Mouse (Mus musculus): ENCODE measurements around the gene Samd3.

Gene Samd3

DNA sequence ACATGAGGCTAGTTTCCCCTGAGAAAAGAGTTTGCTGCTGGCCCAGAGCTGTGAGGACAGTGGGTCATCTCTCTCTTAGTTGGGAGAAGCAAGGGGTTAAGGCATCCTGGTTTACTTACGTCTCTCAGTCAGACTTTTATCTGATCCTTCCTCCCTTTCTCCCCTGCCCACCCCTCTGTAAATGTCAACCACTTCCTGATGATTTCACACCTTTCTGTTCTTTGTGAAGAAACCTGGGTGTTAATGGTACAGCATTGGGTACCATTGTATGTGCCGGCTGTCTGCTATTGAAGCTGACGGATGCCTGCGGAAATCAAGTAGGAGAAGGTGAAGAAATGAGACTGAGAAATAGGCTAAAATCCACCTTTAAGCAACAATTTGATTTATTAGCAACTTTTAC is at the start of gene Samd3:
Samd3 (plus strand) TSS at position 220 of the 400 bp plus-strand sequence.
- DNase-seq (ENCODE audit: low spot score), result no peak

DNA sequence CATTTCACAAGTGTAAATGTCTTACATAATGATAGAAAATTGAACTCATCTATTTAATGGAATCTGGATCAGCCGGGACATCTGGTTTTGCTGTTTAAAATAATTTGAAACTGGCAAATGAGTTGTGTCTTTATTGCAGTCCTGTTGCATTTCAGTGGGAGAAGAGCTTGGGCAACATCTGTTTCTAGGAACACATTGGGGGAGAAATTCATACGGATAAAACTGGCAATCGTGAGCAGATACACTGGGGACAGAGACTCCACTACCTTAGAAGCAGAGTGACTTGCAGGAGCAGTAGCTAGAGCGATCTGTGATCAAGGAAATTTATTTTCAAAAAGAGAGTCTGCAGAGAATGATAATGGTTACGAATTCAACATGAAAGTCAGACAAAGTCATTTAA is 44.2 kb upstream of the Samd3 start:
- no peak for DNase-seq (ENCODE audit: low spot score)

DNA sequence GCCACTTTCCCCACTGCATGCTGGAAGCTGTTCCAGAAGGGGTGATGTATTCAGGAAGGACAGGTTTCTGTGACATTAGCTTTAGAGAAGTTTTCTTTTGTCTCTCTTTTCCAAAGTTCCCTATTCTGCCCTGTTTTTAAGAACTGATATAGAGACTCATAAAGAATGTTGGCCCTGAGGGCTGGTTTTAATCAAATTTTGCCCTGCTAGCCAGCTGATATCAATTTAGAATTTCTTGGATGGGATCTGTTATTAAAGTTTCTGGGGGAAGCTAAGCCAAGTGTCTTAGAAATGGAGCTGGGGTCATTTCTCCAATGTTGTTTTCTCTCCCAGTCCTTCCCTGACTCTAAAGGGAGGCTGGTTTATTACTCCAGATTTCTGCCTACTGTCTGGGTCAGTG is 38.7 kb upstream of the Samd3 start:
- DNase-seq (ENCODE audit: low spot score), result no peak

DNA sequence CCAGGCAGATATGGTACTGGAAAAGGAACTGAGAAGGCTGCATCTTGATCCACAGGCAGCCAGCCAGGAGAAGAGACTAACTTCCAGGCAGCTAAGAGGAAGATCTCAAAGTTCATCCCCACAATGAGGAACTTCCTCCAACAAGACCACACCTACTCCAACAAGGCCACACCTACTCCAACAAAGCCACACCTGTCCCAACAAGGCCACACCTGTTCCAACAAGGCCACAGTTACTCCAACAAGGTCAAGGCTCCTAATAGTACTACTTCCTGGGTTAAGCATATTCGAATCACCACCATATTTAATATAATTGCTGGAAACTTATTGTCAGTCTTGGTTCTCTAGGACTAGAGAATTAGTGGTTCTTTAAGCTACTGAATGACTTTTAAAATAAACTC is 34.6 kb upstream of the Samd3 start:
- no peak for DNase-seq (ENCODE audit: low spot score)

DNA sequence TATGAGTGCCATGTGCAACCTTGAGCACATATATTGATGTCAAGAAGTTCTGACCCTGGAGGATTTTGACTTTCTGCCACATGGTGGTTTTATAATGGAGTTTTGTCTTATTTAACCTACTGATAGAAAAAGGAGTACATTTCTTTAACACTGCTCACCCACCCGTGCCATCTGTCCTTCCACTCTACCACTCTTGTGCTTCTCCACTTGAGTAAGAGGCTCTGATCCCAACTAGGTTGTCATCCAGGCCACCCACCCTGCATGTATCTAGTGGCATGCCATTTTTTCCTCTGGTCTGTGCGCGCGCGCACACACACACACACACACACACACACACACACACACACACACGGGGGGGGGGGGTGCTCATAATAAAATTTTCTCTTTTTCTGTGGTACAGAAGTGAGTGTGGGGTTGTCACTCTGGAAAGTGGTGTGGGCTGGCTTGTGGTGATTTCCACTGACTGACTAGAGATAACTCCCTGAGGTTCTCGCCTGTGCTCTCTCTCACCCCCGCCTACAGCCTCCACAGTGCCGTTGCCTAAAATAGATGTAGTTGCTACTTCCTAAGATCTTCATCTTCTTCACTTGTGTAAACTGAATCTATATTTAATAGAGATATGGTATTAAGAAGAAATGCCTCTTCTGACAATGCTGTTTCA is 26.7 kb upstream of the Samd3 start:
- DNase-seq (ENCODE audit: low spot score), result no peak

DNA sequence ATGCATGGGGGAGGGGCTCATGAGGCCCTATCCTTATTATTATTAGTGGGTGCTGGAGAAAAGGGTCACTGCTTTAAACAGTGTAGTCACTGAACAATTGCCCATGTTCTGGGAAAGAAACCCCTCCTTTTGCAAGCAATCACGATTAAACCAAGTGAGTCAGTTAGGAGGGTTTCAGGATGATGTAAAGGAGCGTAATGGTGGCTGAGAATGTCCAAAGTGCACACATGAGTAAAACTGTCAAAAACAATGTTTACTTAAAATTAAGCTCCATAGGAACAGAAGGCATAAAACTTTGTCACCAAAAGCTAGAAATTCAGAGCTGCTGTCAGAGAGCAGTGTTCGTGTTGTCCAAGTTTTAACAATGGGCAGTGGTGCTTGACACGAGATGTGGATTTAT is 8.8 kb upstream of the Samd3 start:
- DNase-seq (ENCODE audit: low spot score), result no peak

DNA sequence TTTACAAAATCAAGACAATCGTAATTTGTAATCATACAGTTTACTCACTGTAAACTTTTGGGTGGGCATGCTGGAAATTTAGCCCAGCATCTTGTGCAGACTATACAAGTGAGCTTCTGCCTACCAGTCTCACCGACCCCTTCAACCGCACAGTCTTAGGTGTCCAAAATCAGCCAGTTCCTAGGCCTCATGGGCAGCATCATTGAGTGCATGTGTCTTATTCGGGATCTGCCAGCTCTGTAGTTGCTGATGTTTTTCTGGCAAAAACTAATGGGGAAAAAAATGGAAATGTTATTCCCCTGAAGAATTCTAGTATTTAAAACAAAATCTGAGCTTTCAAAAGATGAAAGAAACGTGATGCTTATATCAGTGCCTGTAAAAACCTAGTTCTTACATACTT is 3.3 kb upstream of the Samd3 start:
- no peak for DNase-seq (ENCODE audit: low spot score)

DNA sequence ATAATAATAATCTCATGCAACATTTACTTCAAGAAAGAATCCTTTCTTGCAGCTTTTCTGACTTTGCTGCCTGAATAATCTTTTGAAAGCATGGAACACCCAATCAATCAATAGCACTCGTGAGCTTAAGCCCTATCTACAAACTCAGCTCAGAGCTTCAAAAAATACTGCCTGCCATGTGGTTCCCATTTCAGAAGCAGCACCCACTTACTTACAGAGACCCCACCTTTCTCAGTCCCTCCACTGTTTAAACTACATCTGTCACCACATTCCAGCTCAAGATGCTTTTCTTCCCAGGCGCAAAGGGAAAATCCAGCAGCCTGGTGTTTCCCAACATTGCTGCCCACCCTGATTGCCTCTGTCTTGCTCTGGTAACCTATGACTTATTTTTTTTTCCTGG is 2.8 kb upstream of the Samd3 start:
- peak; percentile 16 for DNase-seq (ENCODE audit: low spot score)

DNA sequence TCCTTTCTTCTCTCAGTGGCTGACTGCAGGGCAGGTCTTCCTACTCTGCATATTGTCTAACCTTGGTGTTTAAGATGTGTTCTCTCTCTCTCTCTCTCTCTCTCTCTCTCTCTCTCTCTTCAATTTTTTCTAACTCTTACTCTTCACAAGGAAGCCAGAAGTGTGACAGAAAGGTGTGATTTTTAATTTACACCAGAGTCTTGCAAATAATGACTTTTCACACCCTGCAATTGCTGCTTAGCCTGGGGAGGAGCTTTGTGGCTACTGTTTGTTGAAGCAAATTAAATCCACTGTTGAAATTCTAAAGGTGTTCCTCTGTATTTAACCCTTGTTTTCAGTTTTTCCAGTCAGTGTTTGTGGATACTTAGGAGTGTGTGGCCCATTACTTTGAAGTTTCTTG is 1.3 kb upstream of the Samd3 start:
- DNase-seq (ENCODE audit: low spot score), result no peak

DNA sequence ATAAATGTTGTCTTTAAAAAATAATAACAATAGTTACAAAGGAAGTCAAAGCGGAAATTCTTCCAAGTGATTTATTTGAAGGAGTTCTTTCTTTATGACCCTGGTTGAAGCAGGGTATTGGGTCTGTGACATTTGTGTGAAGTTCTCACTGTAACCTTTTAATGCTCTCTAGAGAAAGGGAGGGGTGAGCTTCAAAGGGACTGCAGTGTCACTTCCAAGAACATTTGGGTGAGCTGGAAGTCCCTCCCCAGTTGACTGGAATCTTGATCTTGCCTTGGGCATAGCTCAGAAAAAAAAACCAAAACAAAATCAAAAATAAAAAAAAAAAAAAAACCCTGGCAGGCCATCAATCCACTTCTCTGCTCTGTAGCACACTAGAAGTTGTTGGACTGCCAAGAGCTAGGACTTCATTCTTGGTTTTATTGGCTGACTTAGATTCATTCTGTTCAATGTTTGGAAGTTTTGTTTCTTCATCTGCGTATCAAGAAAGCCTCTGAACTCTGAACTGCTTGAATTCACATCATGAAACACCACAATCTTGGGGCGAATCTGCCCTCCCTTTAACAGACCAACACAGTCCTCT is 2.7 kb downstream of the Samd3 start:
- peak; percentile 4 for DNase-seq (ENCODE audit: low spot score)

DNA sequence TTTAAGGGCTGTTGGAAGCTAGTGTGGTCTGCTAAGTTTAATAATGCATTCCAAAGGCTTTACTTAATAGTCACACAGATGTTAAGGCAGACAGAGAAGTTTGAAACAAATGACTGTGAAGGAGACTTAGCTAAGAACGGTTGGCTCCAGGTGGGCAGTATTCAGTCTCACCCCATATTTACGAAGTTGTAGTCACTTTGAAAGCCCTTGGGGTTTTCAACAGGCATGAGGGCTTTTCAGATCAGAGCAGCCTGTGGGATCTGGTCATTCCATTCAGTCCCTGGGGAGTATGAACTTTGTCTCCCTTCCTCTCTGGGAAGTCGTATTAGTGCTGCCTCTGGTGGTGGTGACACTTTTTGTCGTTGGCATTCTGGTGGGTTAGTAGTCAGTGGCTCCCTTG is 9.1 kb downstream of the Samd3 start:
- peak; percentile 12 for DNase-seq (ENCODE audit: low spot score)

DNA sequence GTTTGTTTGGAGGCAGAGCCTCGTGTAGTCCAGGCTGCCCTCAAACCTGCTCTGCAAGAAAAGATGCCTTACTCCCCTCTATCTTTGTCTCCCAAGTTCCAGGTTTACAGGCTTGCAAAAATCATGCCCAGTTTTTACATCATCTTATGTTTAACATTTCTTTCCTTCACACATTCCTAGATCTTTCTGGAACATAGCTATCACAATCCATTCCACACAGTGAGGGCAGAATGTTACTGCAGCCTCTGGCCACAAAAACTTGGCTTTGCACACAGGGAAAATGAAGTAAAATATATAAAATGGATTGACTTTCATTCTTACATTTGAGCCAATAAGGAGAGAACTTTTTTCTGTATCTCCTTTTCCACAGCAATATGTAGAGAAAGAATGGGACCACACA is 9.6 kb downstream of the Samd3 start:
- DNase-seq (ENCODE audit: low spot score), result no peak

DNA sequence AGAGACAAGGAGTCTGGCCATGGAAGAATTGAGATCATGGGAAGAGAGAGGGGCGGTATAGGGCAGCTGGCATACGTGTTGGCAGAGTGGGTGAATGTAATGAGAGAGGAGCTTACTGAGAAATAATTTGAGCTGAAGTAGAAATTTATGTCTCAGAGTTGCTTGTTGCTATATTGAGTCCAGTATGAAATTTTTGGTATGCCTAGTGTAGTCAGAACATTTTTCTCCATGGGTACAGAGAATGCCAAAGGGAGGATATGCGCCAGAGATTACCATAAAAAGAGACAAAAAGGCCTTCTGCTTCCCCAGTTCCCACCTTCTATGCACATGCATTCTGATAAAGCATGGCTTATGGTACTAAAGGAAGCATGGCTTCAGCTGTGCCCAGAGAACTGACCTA is 13.7 kb downstream of the Samd3 start:
- DNase-seq (ENCODE audit: low spot score), result no peak

DNA sequence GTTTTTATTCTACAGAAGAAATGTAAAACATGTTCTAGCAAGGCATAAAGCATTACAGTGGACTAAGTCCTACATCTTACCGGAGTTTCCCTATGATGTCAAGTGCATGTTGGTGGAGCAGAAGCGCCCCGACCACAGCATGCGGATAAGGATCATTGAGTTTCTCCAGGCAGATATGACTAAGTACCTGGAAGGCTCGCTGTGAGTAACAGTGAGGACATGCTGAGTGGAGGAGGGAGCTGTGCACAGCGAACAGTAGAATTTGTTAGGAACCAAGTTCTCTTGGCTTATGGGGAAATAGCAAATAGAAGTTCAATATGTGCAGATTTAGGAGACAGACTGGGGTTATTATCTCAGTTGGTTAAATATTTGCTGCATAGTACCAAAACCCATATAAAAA is 15.0 kb downstream of the Samd3 start:
- no peak for DNase-seq (ENCODE audit: low spot score)

DNA sequence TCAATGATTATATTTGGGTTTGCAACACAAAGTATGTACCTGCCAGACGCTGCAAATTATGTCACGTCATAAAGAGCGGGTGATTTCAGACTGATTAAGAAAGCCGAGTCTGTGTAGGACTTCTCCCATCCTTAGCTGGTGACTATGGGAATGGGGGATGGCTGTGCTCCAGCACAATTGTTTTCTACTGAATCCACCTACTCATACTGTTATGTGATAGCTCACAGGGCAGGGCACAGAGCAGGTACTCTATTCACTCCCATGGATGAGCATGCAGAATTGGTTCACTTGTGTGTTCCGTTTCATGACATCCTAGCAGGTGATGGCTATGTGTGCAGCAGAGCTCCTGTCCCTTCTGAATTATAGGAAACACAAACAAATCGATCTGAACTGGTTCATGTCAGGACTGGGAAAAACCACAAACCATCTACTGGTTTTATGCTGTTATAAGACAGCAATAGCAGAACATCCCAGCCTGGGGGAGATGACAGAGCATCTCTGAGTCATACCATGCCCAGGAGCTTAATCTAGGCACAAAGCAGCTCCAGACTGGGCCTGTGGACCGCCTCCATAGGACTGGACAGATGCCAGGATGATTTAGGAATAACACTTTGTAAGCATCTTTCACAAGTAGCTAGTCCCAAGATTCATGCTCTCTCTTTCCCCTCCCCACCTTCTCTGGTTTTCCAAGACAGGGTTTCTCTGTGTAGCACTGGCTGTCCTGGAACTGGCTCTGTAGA is 20.1 kb downstream of the Samd3 start:
- no peak for DNase-seq (ENCODE audit: low spot score)

DNA sequence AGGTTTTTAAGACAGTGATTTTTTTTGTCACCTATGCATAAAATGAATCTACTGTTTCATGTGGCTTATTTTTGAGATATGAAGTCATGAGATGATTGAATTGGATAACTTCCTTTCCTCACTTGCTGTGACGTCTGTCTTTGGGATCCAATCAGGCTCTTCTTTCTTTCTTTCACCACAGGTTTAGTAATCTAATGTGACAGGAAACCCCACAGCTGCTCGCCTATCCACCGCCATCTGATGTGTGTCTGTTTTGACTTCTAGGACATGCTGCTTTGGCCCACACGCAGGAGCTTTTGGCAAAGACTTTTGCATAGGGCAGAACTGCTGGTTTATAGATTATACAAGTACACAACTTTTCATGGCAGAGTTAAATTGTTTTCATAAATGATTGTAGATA is 30.4 kb downstream of the Samd3 start:
- no peak for DNase-seq (ENCODE audit: low spot score)

DNA sequence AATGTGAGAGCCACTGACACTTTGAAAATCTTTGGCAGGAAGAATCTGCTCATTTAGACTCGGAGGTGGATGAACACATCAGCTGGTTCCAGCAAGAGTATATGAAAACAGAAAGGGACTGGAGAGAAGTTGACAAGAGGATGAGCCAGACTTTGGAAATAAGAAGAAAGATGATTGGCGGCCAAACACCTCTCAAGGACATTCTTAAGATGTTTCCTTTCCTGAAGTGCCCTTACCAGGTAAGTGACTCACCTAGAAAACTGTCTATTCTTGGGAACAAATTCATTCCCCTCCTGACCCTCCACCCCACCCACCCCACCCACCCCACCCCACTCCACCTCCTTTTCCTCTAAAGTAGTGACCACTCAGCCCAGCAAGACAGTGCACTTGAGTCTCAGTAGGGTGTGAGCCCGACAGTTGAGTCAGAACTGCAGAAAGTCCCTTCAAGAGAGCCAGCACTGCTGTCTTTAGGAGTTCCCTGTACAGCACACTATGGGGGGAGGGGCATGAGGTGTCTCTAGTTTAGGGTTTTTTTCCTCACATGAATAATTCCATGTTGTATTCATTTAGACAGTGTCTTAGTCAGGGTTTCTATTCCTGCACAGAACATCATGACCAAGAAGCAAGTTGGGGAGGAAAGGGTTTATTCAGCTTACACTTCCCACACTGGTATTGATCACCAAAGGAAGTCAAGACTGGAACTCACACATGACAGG is 34.4 kb downstream of the Samd3 start:
- no peak for DNase-seq (ENCODE audit: low spot score)

DNA sequence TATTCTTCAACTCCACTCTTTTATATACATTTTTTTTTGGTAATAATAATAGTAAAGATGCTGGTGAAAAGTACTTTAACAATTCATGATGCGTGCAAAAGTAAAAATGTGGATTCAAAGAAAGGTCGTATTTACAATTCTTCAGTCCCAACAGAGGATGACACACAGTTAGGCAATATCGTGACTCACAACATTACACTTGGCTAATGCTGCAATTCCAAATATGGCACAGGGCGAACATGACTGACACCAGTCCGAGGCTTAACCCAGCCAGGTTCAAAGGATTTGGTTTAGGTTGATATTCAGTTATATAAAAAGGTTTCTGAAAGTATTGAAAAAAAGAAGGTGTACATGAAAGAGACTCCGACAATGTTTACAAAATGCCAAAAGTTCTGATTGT is 45.9 kb downstream of the Samd3 start:
- no peak for DNase-seq (ENCODE audit: low spot score)

DNA sequence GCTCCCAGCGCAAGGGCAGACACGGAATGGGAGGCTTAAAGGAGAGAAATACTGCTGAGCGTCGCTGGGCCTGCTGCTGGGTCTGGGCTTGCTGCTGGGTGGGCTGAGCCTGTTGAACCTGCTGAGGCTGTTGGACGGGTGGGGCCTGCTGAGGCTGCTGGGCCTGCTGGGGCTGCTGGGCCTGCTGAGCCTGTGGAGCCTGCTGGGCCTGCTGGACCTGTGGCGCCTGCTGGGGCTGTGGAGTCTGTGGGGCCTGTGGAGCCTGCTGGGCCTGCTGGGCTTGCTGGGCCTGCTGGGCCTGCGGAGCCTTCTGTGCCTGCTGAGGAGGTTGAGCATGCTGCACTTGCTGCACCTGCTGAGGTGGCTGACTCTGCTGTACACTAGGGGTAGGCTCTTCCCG is 50.5 kb downstream of the Samd3 start:
- DNase-seq (ENCODE audit: low spot score), result no peak

DNA sequence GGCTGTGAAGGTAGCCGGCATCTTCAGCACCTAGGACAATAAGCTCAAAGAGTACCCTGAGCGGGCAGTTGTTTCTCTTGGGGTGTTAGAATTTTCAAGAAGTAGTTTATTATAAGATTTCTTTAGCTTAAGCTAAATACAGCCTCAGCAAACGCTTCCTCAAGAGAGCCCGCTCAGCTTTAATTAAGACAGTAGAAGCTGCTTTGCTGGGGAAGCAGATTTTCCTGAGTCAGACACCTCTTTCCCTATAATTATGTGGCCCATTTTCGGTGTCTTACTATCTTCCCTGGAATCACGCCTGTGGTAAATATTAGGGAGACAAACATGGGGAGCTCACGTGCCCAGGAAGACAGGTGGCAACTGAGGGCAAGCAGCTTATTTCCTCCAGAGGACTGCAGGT is 57.6 kb downstream of the Samd3 start:
- no peak for DNase-seq (ENCODE audit: low spot score)

DNA sequence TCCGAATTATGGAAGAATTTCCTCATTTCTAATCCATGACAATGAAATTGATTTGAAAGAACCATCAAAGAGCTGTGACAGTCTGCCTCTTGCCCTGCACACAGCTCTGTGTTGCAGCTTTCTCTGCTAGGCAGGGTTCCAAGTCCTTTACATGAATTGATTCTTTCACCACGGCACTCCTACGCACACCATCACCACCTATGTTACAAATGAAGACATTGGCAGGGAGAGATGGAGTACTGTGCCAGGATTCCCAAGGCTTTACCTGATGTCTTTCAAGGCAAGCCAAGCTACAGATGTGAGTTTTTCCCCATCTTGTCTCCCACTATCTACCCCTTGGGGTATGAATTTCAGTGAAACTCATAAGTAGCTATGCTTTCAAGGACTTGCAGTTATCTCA is 67.7 kb downstream of the Samd3 start:
- no peak for DNase-seq (ENCODE audit: low spot score)

DNA sequence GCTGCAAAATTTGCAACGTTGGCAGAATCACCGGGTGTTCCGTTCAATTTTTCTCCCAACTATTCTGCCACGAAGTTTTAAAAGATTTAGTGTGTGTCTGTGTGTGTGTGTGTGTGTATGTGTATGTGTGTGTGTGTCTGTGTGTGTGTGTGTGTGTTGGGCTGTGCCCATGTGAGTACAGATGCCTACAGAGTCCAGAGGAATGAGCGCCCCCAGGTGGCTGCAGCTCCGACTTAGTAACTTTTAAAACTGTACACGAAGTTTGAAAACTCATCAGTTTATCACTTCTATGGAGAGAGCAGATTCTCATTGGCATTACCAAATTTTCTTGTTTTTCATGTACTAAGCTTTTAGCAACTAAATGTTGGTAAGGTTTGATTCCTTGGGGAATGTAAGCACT is 68.1 kb downstream of the Samd3 start:
- DNase-seq (ENCODE audit: low spot score), result no peak

DNA sequence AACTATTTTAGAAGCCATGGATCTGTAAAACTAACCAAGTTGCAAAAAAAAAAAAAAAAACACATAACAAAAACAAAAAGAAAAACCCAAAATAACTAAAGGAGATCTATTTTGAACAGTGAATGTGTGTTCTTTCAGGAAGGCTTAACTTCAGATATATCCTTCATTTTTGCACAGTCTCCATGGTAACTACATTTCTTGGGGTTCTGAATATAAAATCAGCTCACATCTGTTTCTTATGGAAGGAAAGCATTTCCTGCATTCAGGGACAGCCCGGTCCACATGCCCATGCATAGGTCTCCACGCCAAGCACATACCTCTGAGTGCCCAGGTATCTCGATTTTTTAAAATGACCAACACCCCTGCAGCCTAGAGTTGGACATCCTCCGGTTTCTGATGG is 72.8 kb downstream of the Samd3 start:
- no peak for DNase-seq (ENCODE audit: low spot score)

Measured in lung, postnatal 25 days (tissue).